Mouse (Mus musculus) cortical plate, adult 2 months (tissue): Measurements from ENCODE around the gene Bcl9l.

ENCODE experiments used
- CTCF ChIP-seq: fragments of 200-500 bp; IDR thresholded peaks from 2 replicates; pipeline ENCODE4 v1.5.1; 2011; ENCODE audit warnings: mild to moderate bottlenecking, control low read depth, low read length; ENCODE audit not compliant: insufficient read depth; ENCODE audit errors: extremely low read depth
- POLR2A ChIP-seq: fragments of 200-500 bp; IDR thresholded peaks from 2 replicates; pipeline ENCODE4 v1.6.1; 2011; ENCODE audit warnings: mild to moderate bottlenecking, low read length, control low read depth; ENCODE audit not compliant: insufficient read depth; ENCODE audit errors: extremely low read depth

DNA sequence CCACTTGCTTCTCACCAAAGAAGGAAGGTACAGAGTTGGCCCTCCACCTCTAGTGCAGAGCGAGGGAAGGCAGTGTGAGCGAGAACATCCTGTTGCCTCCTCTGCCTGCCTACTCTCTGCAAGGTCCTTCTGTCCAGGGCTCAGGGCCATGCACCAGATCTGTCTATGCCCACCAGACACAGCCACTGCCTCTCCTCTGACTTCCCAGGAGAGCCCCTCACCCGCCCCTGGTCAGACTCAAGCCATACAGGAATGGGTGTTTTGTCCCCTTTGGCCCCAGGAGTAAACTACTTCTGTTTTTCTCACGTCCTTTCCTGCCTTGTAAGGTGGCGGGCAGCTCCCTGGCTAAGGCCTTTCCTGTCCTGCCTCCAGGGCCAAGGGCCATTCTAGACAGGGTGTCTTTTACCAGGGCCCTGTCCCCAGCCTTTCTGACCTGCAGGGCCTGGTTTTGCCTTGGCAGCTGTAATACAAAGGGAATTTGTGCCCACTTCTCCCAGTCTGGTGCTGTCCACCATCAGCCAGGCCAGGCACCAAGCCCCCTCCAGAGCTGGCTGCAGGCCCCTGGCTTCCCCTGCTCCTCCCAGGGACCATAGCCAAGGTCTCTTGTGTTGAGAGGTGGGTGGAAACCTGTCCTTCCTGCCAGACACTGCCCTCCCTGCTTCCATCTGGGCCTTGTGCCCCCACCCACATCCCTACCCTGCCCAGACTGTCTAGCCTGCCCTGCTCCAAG lies 28.4 kb downstream of the Bcl9l start:
- TF ChIP-seq CTCF: no peak
- no peak for TF ChIP-seq POLR2A
